Mouse (Mus musculus) ES-E14 (cell line): ENCODE measurements around the gene 1700067K01Rik. TPM values are rescaled to one million over a fixed set of nuclear protein-coding genes. Genes with fewer than 3 reads are reported as not detected.

Experiments
- DNase-seq: peaks from one replicate; pipeline ENCODE4 v3.0.0-alpha.2; 2013; ENCODE audit warnings: low read depth, low spot score
- H3K27ac ChIP-seq: 2 replicates; pipeline ENCODE4 v1.5.1; 2012; ENCODE audit warnings: low read depth, mild to moderate bottlenecking, low read length, moderate library complexity, mixed read lengths; ENCODE audit not compliant: poor library complexity, insufficient read depth, severe bottlenecking
- H3K36me3 ChIP-seq: 2 replicates; pipeline ENCODE4 v1.6.1; 2012; ENCODE audit warnings: mild to moderate bottlenecking, low read length, moderate library complexity, mixed read lengths; ENCODE audit not compliant: control insufficient read depth, poor library complexity, insufficient read depth, severe bottlenecking
- H3K4me1 ChIP-seq, 2 experiments: fragments of 150-350 bp in 1 of 2; sonication (generic) in 1 of 2; 2 replicates each; pipeline ENCODE4 v1.6.1; 2012; ENCODE audit warnings: low read length in 2 of 2, mild to moderate bottlenecking in 1 of 2, mixed read lengths in 1 of 2; ENCODE audit not compliant: control insufficient read depth in 2 of 2, insufficient read depth in 2 of 2, poor library complexity in 1 of 2
- H3K4me3 ChIP-seq, 2 experiments: fragments of 150-350 bp in 1 of 2; sonication (generic) in 1 of 2; 2 replicates each; pipeline ENCODE4 v1.5.1; 2012; ENCODE audit warnings: low read length in 2 of 2, low read depth in 1 of 2, mild to moderate bottlenecking in 1 of 2, mixed read lengths in 1 of 2; ENCODE audit not compliant: insufficient read depth in 1 of 2, poor library complexity in 1 of 2, severe bottlenecking in 1 of 2
- H3K9ac ChIP-seq: 2 replicates; pipeline ENCODE4 v1.6.1; 2012; ENCODE audit warnings: low read depth, mild to moderate bottlenecking, low read length, mixed read lengths; ENCODE audit not compliant: poor library complexity, insufficient read depth, severe bottlenecking
- H3K9me3 ChIP-seq: fragments of 150-350 bp; sonication (generic); 2 replicates; pipeline ENCODE4 v1.6.1; 2012; ENCODE audit warnings: low read depth, mild to moderate bottlenecking, low read length; ENCODE audit not compliant: control insufficient read depth, insufficient read depth
- CHD2 ChIP-seq: IDR thresholded peaks from 2 replicates; pipeline ENCODE4 v1.6.1; 2014; ENCODE audit warnings: mild to moderate bottlenecking, low read depth, low read length, inconsistent platforms
- HCFC1 ChIP-seq: IDR thresholded peaks from 2 replicates; pipeline ENCODE4 v1.6.1; 2012; ENCODE audit warnings: low read length, inconsistent platforms, borderline replicate concordance; ENCODE audit not compliant: insufficient read depth
- MAFK ChIP-seq: IDR thresholded peaks from 2 replicates; pipeline ENCODE4 v1.6.1; 2014; ENCODE audit warnings: mild to moderate bottlenecking, low read depth, low read length, inconsistent platforms; ENCODE audit not compliant: insufficient read depth
- ZC3H11A ChIP-seq: IDR thresholded peaks from 2 replicates; pipeline ENCODE4 v1.6.1; 2012; ENCODE audit warnings: low read depth, mild to moderate bottlenecking, inconsistent platforms, low read length, borderline replicate concordance
- ZNF384 ChIP-seq: IDR thresholded peaks from 2 replicates; pipeline ENCODE4 v1.6.1; 2012; ENCODE audit warnings: low read depth, low read length, inconsistent platforms
- in situ Hi-C, 2 experiments: fragments of 600-800 bp; cut with MboI; formaldehyde crosslinking; loops; one replicate each; pipeline ENCODE4 v1.15.1; 2025; ENCODE audit warnings: low sequenced_read_pairs in 2 of 2, inconsistent platforms in 1 of 2; ENCODE audit not compliant: unreplicated experiment in 2 of 2
- total RNA-seq: library from RNA; depleted of rRNA; stranded (reverse); fragments of 300-350 nt; gene quantifications from 2 replicates; pipeline ENCODE4 v1.2.3, GENCODE M21; 2012

Gene 1700067K01Rik
- total RNA-seq, 1 experiment = 1.2 TPM

DNA sequence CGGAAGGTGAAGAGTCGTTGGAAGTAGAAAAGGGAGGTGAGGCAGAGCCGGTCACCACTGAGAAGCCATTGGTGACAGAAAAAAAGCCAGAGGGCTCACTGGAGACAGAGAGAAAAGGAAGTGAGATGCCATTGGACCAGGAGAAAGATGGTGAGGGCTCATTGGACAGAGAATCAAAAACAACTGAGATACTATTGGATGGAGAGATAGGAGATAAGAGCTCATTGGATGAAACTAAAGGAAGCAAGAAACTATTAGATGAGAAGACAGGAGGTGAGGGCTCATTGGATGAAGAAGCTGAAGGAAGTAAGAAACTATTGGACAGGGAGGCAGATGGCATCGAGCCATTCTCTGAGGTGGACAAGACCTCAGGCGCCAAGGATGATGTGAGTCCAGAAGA is 28.0 kb downstream of the 1700067K01Rik start:
- TF ChIP-seq HCFC1 = no peak
- peak; percentile 77 for TF ChIP-seq CHD2
- Histone ChIP-seq H3K27ac (no peak overlapping the region), H3K4me1 (peaks cover 7 to 25% of the 10 kb centered on the region in 2 experiments; a peak in 3 of 4 replicates), H3K9ac (no peak overlapping the region), H3K36me3 (peaks cover 16% of the 10 kb centered on the region), H3K4me3 (peak overlapping the region in 1 of 2 experiments; percentile 25; a peak in 1 of 4 replicates), H3K9me3 (no peaks in the 10 kb centered on the region)
- in situ Hi-C loops = no loop called here
- DNase-seq = no peak

DNA sequence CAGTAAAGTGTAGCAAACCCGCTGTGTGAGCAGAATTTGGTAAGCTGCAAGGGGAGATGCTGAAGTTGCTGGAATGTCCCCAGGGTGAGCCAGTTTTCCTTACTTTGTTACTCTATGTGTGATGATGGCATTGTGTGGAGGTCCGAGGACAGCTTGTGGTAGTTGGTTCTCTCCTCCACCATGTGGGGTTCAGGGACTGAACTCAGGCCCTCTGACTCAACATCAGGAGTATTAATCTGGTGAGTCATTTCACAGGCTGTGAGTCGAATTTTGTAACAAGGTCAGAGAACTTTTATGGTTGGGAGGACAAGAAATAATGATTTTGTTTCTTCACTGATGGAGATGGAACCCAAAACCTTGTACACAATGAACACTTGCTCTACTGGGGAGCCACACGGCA is 31.5 kb downstream of the 1700067K01Rik start:
- in situ Hi-C loops = no loop called here
- peaks cover 16% of the 10 kb centered on the region for H3K36me3 ChIP-seq
- TF ChIP-seq ZC3H11A (no peak), ZNF384 (no peak), HCFC1 (no peak), MAFK (no peak), CHD2 (no peak)
- no peaks in the 10 kb centered on the region for H3K9me3 ChIP-seq
- peaks cover 0 to 7% of the 10 kb centered on the region in 2 experiments; a peak in 2 of 4 replicates for H3K4me1 ChIP-seq
- H3K27ac ChIP-seq = no peak overlapping the region
- H3K9ac ChIP-seq = no peak overlapping the region
- no peak for DNase-seq
- H3K4me3 ChIP-seq = no peak overlapping the region

DNA sequence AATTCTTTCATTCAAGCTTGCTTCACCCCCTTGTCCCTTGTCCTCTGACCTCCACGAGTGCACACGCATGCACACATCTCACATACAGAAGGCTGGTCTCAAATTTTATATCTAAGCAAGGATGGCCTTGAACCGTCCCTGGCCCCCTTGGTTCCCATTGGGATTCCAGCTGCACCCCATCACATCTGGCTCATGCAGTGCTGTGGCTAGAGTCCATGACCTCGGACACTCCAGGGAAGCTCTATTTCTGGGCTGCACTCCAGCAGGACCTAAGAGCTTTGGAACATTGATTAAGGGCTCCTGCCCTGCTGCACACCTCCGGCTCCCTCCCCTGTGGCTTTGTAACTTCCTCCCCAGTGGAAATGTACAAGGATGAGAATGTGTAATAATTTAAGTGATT is 36.7 kb downstream of the 1700067K01Rik start:
- no peak for TF ChIP-seq ZNF384
- no peak for TF ChIP-seq HCFC1
- TF ChIP-seq MAFK = no peak
- no peak for TF ChIP-seq ZC3H11A
- no peak for TF ChIP-seq CHD2
- H3K9me3 ChIP-seq = no peaks in the 10 kb centered on the region
- in situ Hi-C loops = no loop called here
- H3K36me3 ChIP-seq = no peaks in the 10 kb centered on the region
- no peak for DNase-seq
- no peak overlapping the region for H3K9ac ChIP-seq
- H3K4me3 ChIP-seq = no peak overlapping the region
- peaks cover 0 to 4% of the 10 kb centered on the region in 2 experiments; a peak in 2 of 4 replicates for H3K4me1 ChIP-seq
- H3K27ac ChIP-seq = no peak overlapping the region

DNA sequence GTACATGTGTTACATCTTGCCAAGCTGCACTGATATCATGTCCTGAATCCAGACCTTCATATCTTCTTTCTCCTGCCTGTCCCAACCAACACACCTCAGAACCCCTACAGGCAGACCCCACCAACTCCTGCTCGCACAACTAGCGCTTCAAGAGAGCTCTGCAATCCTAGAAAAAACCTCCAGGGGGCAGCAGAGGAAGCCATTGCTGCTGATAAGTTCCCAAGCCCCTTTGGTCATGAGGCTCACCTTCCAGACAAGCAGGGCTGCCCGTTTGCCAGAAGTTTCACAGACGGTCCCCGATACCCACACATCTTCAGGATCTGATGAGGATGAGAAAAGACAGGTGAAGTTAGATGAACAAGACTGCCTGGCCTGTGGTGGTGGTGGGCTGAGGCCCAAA is 37.7 kb downstream of the 1700067K01Rik start:
- TF ChIP-seq ZC3H11A = 0 out of 2 replicates have a peak, but pooled peaks have one; percentile 7
- no peak for TF ChIP-seq MAFK
- in situ Hi-C loops = no loop called here
- H3K27ac ChIP-seq = no peak overlapping the region

DNA sequence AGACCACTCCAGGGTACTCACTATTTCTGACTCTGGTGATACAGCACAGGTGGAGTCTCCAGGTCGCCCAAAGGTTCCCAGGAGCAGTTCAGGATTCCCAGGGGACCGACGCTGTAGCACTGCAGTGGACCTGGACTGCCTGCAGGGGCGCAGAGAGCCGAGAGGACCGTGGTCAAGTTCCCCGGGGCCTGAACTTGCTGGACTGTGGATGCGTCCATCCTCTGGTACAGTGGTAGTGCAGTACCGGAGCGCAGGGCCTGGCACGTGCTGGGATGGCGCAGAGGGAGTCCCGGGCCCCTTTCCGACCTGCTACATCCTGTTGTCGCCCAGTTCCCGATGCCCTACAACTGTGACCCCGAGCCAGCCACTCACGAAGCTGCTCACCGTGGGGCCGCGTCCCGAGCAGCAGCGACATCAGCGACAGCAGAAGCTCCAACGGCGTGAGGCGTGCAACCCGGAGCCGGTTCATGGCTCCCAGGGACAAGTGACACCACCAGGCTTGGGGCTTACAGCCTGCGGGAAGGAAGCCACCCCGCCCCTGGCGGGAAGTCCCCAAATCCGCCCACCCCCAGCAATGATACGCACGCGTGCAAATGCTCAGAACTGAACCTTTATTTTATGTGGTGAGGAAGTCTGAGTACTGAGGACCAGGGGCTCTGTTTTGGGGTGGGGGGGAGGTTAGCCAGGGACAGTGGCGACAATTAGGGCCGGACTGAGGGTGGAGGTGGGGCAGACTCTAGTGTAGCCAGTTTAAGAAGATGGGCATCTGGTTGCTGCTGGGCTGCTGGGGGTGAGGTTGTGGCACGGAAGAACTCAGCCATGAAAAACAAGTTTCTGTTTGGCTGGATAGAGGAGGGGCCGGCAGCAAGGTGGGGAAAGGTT is 41.0 kb downstream of the 1700067K01Rik start, which contains the start of gene Il27ra:
TSS of gene Il27ra (minus strand) at position 524 of the 882 bp plus-strand sequence.
- H3K4me3 ChIP-seq = peak within 1 kb of the TSS; percentile 51 to 66
- TF ChIP-seq ZC3H11A (no peak), MAFK (no peak), CHD2 (no peak), ZNF384 (no peak), HCFC1 (no peak)
- H3K27ac ChIP-seq = no peak within 1 kb of the TSS
- H3K36me3 ChIP-seq = no peaks in the 10 kb centered on the region
- peak within 1 kb of the TSS; percentile 15; the same call in 1 of the 2 replicates for H3K9ac ChIP-seq
- H3K9me3 ChIP-seq = no peaks in the 10 kb centered on the region
- in situ Hi-C loops = no loop called here
- H3K4me1 ChIP-seq = peaks cover 6 to 14% of the 10 kb centered on the region in 2 experiments
- no peak for DNase-seq

More for the DNA sequence above, 37.7 kb downstream of the 1700067K01Rik start:
- Histone ChIP-seq H3K4me3 (no peak overlapping the region), H3K36me3 (no peaks in the 10 kb centered on the region), H3K9me3 (no peaks in the 10 kb centered on the region), H3K4me1 (peaks cover 3 to 9% of the 10 kb centered on the region in 2 experiments), H3K9ac (no peak overlapping the region)
- DNase-seq = peak; percentile 92
